Mouse (Mus musculus): ENCODE data around the gene Ier5. TPM values are rescaled to one million over a fixed set of nuclear protein-coding genes. Genes with fewer than 3 reads are reported as not detected.

Gene Ier5
- total and polyA plus RNA-seq, 3 experiments, result 7.2 to 7.4 TPM; not detected in 1

DNA sequence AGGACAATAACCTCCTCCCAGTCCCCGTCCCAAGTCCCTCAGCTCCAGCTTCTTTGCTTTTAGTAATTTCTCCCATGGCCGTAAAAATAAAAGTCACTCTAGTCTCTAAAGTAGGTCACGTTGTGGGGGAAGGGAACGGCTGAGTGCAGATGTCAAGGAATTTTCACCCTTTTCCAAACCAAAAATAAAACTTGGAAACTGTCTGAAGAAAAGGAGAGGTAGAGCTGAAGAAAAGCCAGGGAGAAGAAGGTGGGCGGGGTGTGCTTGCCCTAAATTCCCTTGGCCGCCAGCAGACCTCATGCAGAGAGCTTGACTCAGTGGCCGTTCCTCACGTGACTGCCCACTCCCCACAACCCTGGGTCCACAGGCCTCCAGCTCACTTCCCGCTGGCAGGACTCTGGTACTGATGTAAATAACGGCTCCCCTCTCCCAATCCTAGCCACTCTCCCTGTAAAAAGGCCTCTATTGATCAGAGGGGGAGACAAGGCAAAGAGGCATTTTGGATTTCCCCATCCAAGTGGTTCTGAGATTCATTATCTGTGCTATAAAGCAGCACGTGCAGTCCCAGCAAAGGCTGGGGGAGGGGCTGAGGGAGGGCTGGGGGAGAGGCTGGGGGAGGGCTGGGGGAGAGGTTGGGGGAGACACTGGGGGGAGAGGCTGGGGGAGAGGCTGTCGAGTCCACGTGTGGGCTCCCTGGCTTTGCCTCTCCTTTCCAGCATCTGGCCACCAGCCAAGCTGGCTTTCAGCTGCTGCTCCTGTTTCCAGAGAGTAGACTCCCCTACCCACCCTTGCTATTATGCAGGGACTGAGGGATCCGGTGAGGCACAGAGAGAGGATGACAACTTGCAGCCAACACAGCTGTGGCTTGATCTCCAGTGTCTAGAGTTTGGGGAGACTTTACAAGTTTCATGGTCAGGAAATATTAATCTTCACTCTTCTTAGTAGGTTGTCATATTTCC, 7.3 kb downstream of the Ier5 start:
- Histone ChIP-seq H3K79me2 (ENCODE audit: control insufficient read depth, insufficient read depth, low read length, poor library complexity) (0 out of 2 replicates have a peak, but pooled peaks cover under 1% of the 10 kb centered on the region), H3K4me3 (ENCODE audit: control insufficient read depth in 1 of 2, insufficient read depth in 1 of 2, low read depth in 2 of 2, low read length in 2 of 2) (no peak overlapping the region), H3K27ac (ENCODE audit: control insufficient read depth, low read depth, low read length) (no peak overlapping the region), H3K9me3 (replicated peaks; ENCODE audit: insufficient read depth, low read length) (no peaks in the 10 kb centered on the region), H3K27me3 (ENCODE audit: control insufficient read depth in 1 of 2, insufficient read depth in 2 of 2, low read length in 2 of 2) (no peaks in the 10 kb centered on the region), H3K9ac (ENCODE audit: control insufficient read depth, low read depth, low read length, poor library complexity, severe bottlenecking) (no peak overlapping the region), H3K4me1 (ENCODE audit: control insufficient read depth in 1 of 2, insufficient read depth in 2 of 2, low read length in 2 of 2) (peaks cover 5 to 11% of the 10 kb centered on the region in 2 experiments), H3K36me3 (ENCODE audit: control insufficient read depth in 1 of 2, insufficient read depth in 2 of 2, low read length in 2 of 2) (peaks cover 0 to 14% of the 10 kb centered on the region in 2 experiments; a peak in 2 of 4 replicates)
- DNase-seq (ENCODE audit: low read depth, low spot score), result no peak
- no peak for TF ChIP-seq HCFC1 (IDR thresholded peaks at IDR 0.05; ENCODE audit: low read depth, low read length)
- TF ChIP-seq BHLHE40 (IDR thresholded peaks at IDR 0.05; ENCODE audit: borderline replicate concordance, low read depth, low read length), result peak; percentile 76

GRCm38 (mm10) chr1:155091374-155091841, 8.0 kb downstream of the Ier5 start:
- no peaks in the 10 kb centered on the region for H3K79me2 ChIP-seq (ENCODE audit: control insufficient read depth, insufficient read depth, low read length, poor library complexity)
- H3K9ac ChIP-seq (ENCODE audit: control insufficient read depth, low read depth, low read length, poor library complexity, severe bottlenecking), result no peak overlapping the region
- no peak for TF ChIP-seq POLR2AphosphoS5 (IDR thresholded peaks at IDR 0.05; ENCODE audit: borderline replicate concordance, low read depth, low read length)
- TF ChIP-seq MXI1 (IDR thresholded peaks at IDR 0.05; ENCODE audit: low read depth, low read length), result no peak
- TF ChIP-seq ETS1 (IDR thresholded peaks at IDR 0.05; ENCODE audit: low read depth, low read length), result peak; percentile 30; the same call in 1 of the 2 replicates
- H3K27ac ChIP-seq (ENCODE audit: control insufficient read depth, low read depth, low read length), result no peak overlapping the region
- H3K4me1 ChIP-seq (ENCODE audit: control insufficient read depth in 1 of 2, insufficient read depth in 2 of 2, low read length in 2 of 2), result peaks cover 5 to 17% of the 10 kb centered on the region in 2 experiments
- H3K27me3 ChIP-seq (ENCODE audit: control insufficient read depth in 1 of 2, insufficient read depth in 2 of 2, low read length in 2 of 2), result no peaks in the 10 kb centered on the region
- H3K9me3 ChIP-seq (replicated peaks; ENCODE audit: insufficient read depth, low read length), result no peaks in the 10 kb centered on the region
- H3K4me3 ChIP-seq (ENCODE audit: control insufficient read depth in 1 of 2, insufficient read depth in 1 of 2, low read depth in 2 of 2, low read length in 2 of 2), result no peak overlapping the region
- peaks cover 0 to 10% of the 10 kb centered on the region in 2 experiments; a peak in 2 of 4 replicates for H3K36me3 ChIP-seq (ENCODE audit: control insufficient read depth in 1 of 2, insufficient read depth in 2 of 2, low read length in 2 of 2)
- DNase-seq (ENCODE audit: low read depth, low spot score), result peak; percentile 62

DNA sequence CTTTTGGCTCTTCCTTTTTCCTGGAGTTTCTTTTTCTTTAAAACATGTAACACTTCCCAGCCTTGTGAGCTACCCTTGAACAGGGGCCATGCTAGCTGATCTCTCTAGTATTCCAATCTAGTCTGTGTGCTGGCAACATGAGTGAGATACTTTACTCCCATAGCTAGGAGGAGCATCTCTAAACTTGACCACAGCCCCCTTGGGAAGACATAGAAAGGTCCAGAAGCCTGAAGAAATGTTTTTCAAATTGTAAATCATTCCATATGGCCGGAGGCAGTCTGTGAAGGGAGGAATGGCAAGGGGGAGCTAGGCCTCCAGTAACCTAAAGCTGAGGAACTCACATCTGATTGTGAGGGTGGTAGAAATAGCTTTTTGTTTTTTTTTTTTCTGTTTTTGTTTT, 8.7 kb downstream of the Ier5 start:
- no peak for DNase-seq (ENCODE audit: low read depth, low spot score)
- Histone ChIP-seq H3K27me3 (ENCODE audit: control insufficient read depth in 1 of 2, insufficient read depth in 2 of 2, low read length in 2 of 2) (no peaks in the 10 kb centered on the region), H3K27ac (ENCODE audit: control insufficient read depth, low read depth, low read length) (no peak overlapping the region), H3K4me3 (ENCODE audit: control insufficient read depth in 1 of 2, insufficient read depth in 1 of 2, low read depth in 2 of 2, low read length in 2 of 2) (no peak overlapping the region), H3K79me2 (ENCODE audit: control insufficient read depth, insufficient read depth, low read length, poor library complexity) (no peaks in the 10 kb centered on the region), H3K9ac (ENCODE audit: control insufficient read depth, low read depth, low read length, poor library complexity, severe bottlenecking) (no peak overlapping the region), H3K4me1 (ENCODE audit: control insufficient read depth in 1 of 2, insufficient read depth in 2 of 2, low read length in 2 of 2) (peaks cover 9 to 23% of the 10 kb centered on the region in 2 experiments), H3K36me3 (ENCODE audit: control insufficient read depth in 1 of 2, insufficient read depth in 2 of 2, low read length in 2 of 2) (peaks cover 0 to 8% of the 10 kb centered on the region in 2 experiments; a peak in 2 of 4 replicates), H3K9me3 (replicated peaks; ENCODE audit: insufficient read depth, low read length) (no peaks in the 10 kb centered on the region)
- TF ChIP-seq SMC3 (IDR thresholded peaks at IDR 0.05; ENCODE audit: low read depth, low read length) (no peak), E2F4 (IDR thresholded peaks at IDR 0.05; ENCODE audit: borderline replicate concordance, low read depth, low read length) (no peak), CHD1 (IDR thresholded peaks at IDR 0.05; ENCODE audit: low read depth, low read length) (no peak), HCFC1 (IDR thresholded peaks at IDR 0.05; ENCODE audit: low read depth, low read length) (no peak), USF2 (IDR thresholded peaks at IDR 0.05; ENCODE audit: borderline replicate concordance in 1 of 2, insufficient read depth in 1 of 2, low read depth in 1 of 2, low read length in 2 of 2) (no peak), MAFK (IDR thresholded peaks at IDR 0.05; ENCODE audit: borderline replicate concordance, low read depth, low read length) (no peak), ETS1 (IDR thresholded peaks at IDR 0.05; ENCODE audit: low read depth, low read length) (no peak), MYC (IDR thresholded peaks at IDR 0.05; ENCODE audit: low read depth, low read length) (no peak), USF1 (IDR thresholded peaks at IDR 0.05; ENCODE audit: low read depth, low read length) (no peak), ZMIZ1 (IDR thresholded peaks at IDR 0.05; ENCODE audit: low read depth, low read length) (no peak), ZKSCAN1 (IDR thresholded peaks at IDR 0.05; ENCODE audit: low read depth, low read length) (no peak), ELF1 (IDR thresholded peaks at IDR 0.05; ENCODE audit: low read depth, low read length) (no peak), EP300 (IDR thresholded peaks at IDR 0.05; ENCODE audit: low read depth in 1 of 2, low read length in 2 of 2) (no peak)

All from MEL (cell line).